Mouse (Mus musculus): ENCODE results near the gene Id3.

The Id3 gene

DNA sequence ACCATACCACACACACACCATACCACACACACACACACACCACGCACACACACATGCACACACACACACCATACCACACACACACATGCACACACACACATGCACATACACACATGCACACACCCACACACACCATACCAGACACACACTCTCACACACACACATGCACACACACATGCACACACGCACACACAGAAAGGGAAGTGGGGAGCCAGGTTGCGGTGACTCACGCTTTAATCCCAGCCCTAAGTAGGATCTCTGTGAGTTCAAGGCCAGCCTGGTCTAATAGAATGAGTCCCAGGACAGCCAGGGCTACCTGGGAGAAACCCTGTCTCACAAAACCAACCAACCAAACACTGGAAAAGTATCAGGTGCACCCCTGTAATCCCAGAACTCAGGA, 18.7 kb upstream of the Id3 start:
- no peak for DNase-seq (ENCODE audit: low read depth)

DNA sequence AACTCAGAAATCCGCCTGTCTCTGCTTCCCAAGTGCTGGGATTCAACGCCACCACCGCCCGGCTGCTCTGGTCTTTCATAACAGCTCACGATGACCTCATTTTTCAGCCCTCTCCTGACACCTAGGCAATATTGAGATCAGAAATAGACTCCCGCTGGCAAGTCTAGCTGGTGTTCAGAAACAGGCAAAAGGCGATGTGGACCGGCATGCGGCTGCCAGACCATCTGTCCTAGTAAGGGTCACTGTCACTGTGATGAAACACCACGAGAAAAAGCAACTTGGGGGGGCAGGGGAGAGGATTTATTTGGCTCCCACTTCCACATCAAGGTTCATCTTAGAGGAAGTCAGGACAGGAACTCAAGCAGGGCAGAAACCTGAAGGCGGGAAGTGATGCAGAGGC, 17.8 kb upstream of the Id3 start:
- no peak for DNase-seq (ENCODE audit: low read depth)

- peak; percentile 36 for DNase-seq (ENCODE audit: low read depth)
These were observed 17.3 kb upstream of the Id3 start for GRCm38 (mm10) chr4:136126019-136126418.

GRCm38 (mm10) chr4:136127670-136128069, 15.6 kb upstream of the Id3 start:
- DNase-seq (ENCODE audit: low read depth), result no peak

DNA sequence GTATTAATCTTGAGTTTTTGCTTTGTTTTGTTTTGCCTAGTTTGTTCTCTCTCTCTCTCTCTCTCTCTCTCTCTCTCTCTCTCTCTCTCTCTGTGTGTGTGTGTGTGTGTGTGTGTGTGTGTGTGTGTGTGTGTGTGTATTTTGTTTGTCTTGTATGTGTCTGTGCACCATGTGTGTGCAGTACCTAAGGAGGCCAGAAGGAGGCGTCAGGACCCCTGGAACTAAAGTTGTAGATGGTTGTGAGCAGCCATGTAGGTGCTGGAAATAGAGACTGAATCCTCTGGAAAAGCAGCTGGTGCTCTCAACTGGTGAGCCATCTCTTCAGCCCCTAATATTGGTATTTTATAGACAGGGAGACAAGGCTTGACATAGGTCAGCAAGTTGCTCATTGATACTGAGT, 13.5 kb upstream of the Id3 start:
- no peak for DNase-seq (ENCODE audit: low read depth)

GRCm38 (mm10) chr4:136133801-136134200, 9.5 kb upstream of the Id3 start:
- no peak for DNase-seq (ENCODE audit: low read depth)

DNA sequence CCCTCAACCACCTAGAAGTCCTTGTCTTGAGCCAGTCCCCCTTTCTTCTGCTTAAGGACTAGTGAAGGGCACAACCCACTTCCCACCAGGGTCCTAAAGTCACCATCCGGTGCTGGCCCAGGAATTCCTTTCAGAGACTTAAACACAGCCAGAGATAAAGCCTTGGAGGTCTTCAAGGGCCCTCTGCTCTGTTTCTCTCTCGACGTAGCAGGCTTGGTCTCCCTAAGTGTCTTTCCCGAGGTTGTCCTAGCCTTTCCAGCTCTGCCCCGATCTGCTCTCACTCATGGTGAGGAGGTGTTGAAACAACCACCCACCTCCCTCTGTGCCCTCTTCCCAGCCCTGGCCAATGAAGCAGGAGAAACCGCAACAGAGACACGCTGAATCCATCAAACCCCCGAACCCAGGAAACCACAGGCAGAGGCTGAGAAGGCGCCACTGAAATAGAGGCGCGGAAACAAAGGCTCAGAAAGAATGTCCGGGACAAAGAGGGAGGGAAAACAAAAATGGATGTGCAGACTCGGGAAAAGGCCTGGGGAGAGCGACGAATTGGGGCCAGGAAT, 8.8 kb upstream of the Id3 start:
- DNase-seq (ENCODE audit: low read depth), result peak; percentile 80

DNA sequence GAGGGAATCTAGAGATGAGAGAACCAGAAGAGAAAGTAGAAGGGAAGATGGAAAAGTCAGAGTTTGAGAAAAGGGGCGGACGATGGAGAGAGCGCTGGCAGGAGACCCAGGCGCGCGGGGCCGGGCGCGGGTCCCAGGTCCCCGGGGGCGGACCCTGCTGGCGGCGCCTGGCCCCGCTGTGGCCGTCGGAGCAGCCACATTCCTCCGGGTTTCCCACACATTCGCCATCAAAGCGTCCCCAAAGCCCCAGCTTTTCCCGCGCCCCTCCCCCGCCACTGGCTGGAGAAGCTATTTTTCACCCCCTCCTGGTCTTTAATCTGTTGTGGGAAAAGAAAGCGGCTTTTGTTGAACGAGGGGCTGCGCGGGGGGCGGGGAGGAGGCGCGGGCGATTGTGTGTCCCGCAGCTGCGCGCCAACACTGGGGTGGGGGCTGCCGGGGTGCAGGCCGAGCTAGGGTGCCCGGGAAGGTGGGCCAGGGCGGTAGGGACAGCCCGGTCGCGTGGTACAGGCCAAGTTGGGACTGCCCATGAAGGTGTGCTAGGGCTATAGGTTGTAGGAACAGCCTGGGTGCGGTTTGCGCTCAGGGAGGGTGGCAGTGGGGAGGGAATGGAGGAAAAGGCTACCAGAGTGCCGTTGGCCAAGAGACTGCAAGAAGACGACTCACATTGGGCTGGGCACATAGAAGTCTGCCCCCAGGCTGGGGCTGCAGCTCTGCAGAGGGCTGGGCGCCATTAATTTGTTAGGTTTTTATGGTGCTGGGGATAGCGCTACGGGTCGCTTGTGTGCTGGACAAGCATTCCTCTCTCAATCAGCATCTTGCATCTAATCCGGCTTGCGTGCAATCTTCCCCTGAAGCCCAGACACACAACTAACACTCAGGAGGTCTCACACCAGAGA, 8.1 kb upstream of the Id3 start:
- peak; percentile 66 for DNase-seq (ENCODE audit: low read depth)

GRCm38 (mm10) chr4:136135874-136136728, 7.2 kb upstream of the Id3 start:
- DNase-seq (ENCODE audit: low read depth), result peak; percentile 57

GRCm38 (mm10) chr4:136139326-136140110, 3.8 kb upstream of the Id3 start:
- DNase-seq (ENCODE audit: low read depth), result no peak

- DNase-seq (ENCODE audit: low read depth), result peak; percentile 96
These were observed 2.7 kb upstream of the Id3 start for GRCm38 (mm10) chr4:136140327-136141250.

DNA sequence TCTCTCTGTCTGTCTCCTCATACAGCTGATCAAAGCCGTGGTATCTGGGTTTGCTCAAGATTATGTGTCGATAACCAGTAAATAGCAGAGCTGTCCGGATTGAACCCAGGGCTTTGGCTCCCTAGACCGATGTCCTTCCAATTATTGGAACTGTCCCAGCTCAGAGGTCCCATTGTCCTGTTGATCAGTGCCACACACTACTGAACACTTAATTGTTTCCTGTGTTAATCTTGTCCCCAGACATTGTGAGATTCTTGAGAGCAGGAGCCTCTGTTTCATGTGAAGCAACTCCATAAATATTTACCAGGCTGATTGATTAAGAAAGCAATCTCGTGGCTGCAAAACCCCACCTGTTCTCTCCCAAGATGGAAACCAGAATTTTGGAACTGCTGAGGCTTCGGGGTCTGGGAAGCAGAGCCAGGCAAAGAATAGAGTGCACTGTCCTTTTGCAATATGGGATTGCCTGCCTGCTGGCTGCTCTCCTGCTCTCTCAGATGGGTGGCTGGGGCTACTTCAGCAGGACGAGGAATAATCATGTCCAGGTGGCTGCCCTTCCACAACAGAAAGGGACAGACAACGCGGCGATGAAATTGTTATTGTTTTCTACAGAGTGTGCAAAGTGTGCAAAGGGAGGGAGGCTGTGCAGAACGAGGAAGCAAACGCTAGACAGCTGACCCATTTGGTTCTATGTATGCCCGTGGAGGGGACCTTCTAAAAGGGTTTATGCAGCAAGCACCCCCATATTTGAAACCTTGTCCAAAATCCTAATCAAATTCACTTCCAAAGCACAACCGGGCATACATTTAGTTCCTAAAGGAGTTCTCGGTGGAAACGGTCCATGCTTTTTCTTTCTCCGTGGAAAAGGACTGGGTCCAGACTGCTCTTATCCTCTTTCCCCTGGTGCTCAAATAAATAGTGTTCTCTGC, 767 bp upstream of the Id3 start:
- DNase-seq (ENCODE audit: low read depth), result peak; percentile 48

DNA sequence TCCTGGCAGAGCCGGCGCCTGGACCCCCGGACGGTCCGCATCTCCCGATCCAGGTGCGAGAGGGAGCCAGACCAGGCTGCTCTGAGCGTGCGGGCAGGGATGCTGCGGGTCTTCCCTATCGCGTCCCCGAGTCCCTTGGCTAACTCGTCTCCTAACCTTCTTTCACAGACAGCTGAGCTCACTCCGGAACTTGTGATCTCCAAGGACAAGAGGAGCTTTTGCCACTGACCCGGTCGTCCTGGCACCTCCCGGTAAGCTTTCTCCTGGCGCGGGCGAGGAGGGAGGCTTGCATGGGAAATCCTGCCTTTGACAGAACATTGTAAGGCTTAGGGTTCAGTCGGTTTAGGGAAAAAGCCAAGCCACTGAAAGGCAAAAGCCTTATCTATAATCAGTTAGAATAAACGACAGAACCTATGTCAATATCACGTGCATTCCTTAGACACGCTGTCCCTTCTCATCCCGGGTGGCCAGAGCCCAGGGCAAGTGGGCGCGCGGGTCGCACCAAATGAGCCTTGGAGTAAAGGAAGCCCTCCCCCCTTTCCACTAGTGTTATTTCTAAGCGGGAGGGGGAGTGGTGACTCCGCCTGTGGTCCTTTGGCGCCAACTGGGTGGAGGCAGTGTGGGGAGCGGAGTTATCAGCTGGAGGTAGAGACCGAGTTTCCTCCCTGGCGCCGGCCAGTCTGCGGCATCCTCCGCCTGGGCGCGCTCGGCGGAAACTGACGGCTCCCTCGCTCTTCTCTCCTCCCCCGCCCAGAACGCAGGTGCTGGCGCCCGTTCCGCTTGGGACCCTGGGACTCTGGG, 1.0 kb downstream of the Id3 start:
- DNase-seq (ENCODE audit: low read depth), result peak; percentile 77

GRCm38 (mm10) chr4:136144927-136145292, 1.6 kb downstream of the Id3 start:
- DNase-seq (ENCODE audit: low read depth), result peak; percentile 51

- peak; percentile 57 for DNase-seq (ENCODE audit: low read depth)
These were observed 2.1 kb downstream of the Id3 start for GRCm38 (mm10) chr4:136145362-136145885.

GRCm38 (mm10) chr4:136145991-136146711, 2.9 kb downstream of the Id3 start:
- DNase-seq (ENCODE audit: low read depth), result peak; percentile 40

- peak; percentile 30 for DNase-seq (ENCODE audit: low read depth)
These were observed 3.4 kb downstream of the Id3 start for GRCm38 (mm10) chr4:136146712-136147154.

All from NIH3T3 (cell line).